Mouse (Mus musculus): ENCODE results near the gene Gm20716.

DNA sequence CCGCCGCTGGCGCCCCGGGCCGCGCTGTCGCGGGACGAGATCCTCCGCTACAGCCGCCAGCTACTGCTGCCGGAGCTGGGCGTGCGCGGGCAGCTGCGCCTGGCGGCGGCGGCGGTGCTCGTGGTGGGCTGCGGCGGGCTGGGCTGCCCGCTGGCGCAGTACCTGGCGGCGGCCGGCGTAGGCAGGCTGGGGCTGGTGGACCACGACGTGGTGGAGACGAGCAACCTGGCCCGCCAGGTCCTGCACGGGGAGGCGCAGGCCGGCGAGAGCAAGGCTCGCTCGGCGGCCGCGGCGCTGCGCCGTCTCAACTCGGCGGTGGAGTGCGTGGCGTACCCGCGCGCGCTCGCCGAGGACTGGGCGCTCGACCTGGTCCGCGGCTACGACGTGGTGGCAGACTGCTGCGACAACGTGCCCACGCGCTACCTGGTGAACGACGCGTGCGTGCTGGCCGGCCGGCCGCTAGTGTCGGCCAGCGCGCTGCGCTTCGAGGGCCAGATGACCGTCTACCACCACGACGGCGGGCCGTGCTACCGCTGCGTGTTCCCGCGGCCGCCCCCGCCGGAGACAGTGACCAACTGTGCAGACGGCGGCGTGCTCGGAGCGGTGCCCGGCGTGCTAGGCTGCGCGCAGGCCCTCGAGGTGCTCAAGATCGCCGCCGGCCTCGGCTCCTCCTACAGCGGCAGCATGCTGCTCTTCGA is 758 bp upstream of the Gm20716 start:
- no peak for TF ChIP-seq CTCF (IDR thresholded peaks at IDR 0.05; ENCODE audit: control insufficient read depth, insufficient read depth, insufficient replicate concordance, low read depth, low read length)
- TF ChIP-seq POLR2A (IDR thresholded peaks at IDR 0.05; ENCODE audit: control insufficient read depth, low read depth, low read length), result peak; percentile 47

Measured in testis, adult 2 months (tissue).